Mouse (Mus musculus) neural tube, embryonic 11.5 days (tissue): Measurements from ENCODE around the gene Gjd3. TPM values are rescaled to one million over a fixed set of nuclear protein-coding genes. Genes with fewer than 3 reads are reported as not detected.
A peak's percentile ranks its signal among the peaks of the same experiment; 100 is the strongest.

Source experiments
- ATAC-seq: fragments of 200-750 bp; cut with Nextera tagmentation; 2 replicates; pipeline ENCODE4 v1.8.0; 2017; ENCODE audit warnings: moderate number of reproducible peaks, mild to moderate bottlenecking, moderate TSS enrichment, moderate library complexity; ENCODE audit not compliant: insufficient read depth, low FRiP score, low TSS enrichment
- DNase-seq: peaks from one replicate; pipeline ENCODE4 v3.0.0-alpha.2; 2015; ENCODE audit warnings: low spot score
- H3K27ac ChIP-seq: fragments of 300-500 bp; sonication (generic); 2 replicates; pipeline ENCODE4 v1.5.1; 2014; ENCODE audit warnings: low read depth, mild to moderate bottlenecking, low read length
- H3K27me3 ChIP-seq: fragments of 300-500 bp; sonication (generic); 2 replicates; pipeline ENCODE4 v1.6.1; 2014; ENCODE audit warnings: mild to moderate bottlenecking, low read length, mixed read lengths; ENCODE audit not compliant: control insufficient read depth, insufficient read depth
- H3K36me3 ChIP-seq: fragments of 300-500 bp; sonication (generic); 2 replicates; pipeline ENCODE4 v1.6.1; 2014; ENCODE audit warnings: mild to moderate bottlenecking, low read length, moderate library complexity, mixed read lengths; ENCODE audit not compliant: control insufficient read depth, insufficient read depth
- H3K4me1 ChIP-seq: fragments of 300-500 bp; sonication (generic); 2 replicates; pipeline ENCODE4 v1.6.1; 2014; ENCODE audit warnings: low read length, mixed read lengths; ENCODE audit not compliant: control insufficient read depth, insufficient read depth
- H3K4me2 ChIP-seq: fragments of 300-500 bp; sonication (generic); 2 replicates; pipeline ENCODE4 v1.6.1; 2014; ENCODE audit warnings: low read depth, mild to moderate bottlenecking, moderate library complexity
- H3K4me3 ChIP-seq: fragments of 300-500 bp; sonication (generic); 2 replicates; pipeline ENCODE4 v1.5.1; 2014; ENCODE audit warnings: low read depth, low read length
- H3K9ac ChIP-seq: fragments of 300-500 bp; sonication (generic); 2 replicates; pipeline ENCODE4 v1.6.1; 2014; ENCODE audit warnings: mild to moderate bottlenecking, low read length
- H3K9me3 ChIP-seq: fragments of 300-500 bp; sonication (generic); 2 replicates; pipeline ENCODE4 v1.6.1; 2016; ENCODE audit warnings: low read length; ENCODE audit not compliant: control insufficient read depth
- WGBS: fragments of 180-500 bp; shearing (Covaris S2); extraction: QIAGEN DNeasy Blood & Tissue Kit; methylation state at CpG from one replicate; pipeline ENCODE4 v1.1.7; 2014; 5-methylcytosine and 5-hydroxymethylcytosine counted together
- polyA plus RNA-seq: library from polyadenylated mRNA; unstranded; fragments of >200 nt; fragmentation: Nextera tagmentation; extraction: Ambion mirVana; gene quantifications from 2 replicates; pipeline ENCODE4 v1.2.1, GENCODE M21; 2014

Gjd3 gene
- polyA plus RNA-seq, result 0.57 TPM in 1 of 2 replicates, not detected in the other

DNA sequence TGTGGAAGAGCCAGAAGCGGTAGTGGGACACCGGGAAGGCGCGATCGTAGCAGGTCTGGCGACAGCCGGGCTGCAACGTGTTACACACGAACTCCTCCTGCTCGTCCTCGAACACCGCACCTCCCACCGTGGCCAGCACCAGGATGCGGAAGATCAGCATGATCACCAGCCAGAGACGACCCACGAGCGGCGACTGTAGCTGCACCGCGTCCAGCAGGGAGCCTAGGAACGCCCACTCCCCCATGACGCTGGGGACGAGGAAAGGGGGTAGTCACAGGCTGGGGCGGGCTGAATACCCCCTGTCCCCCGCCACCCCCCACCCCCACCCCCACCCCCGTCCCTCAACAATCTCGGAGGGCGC lies at the start of gene Gjd3:
Gene Gjd3, minus strand, starts transcription at position 244 of the 361 bp plus-strand sequence.
- no peaks in the 10 kb centered on the region for H3K9me3 ChIP-seq
- H3K27ac ChIP-seq, result peak within 1 kb of the TSS; percentile 75
- H3K4me2 ChIP-seq, result peak within 1 kb of the TSS; percentile 93
- peaks cover 6% of the 10 kb centered on the region for H3K4me1 ChIP-seq
- H3K4me3 ChIP-seq, result peak within 1 kb of the TSS; percentile 56
- ATAC-seq, result peak; percentile 25; the same call in 1 of the 2 replicates
- H3K36me3 ChIP-seq, result no peaks in the 10 kb centered on the region
- DNase-seq, result no peak
- peaks cover 3% of the 10 kb centered on the region; the same call in 1 of the 2 replicates for H3K27me3 ChIP-seq
- 3% methylated on average over 23 of the region's 28 CpGs for WGBS
- H3K9ac ChIP-seq, result peak within 1 kb of the TSS; percentile 69

GRCm38 (mm10) chr11:99026899-99027440 lies 44.2 kb upstream of the Gjd3 start:
- no peak for DNase-seq
- H3K4me3 ChIP-seq, result no peak overlapping the region
- no peak for ATAC-seq
- H3K9ac ChIP-seq, result no peak overlapping the region
- no peaks in the 10 kb centered on the region for H3K9me3 ChIP-seq
- H3K27ac ChIP-seq, result no peak overlapping the region
- WGBS, result 88% methylated on average over 12 of the region's 12 CpGs
- no peaks in the 10 kb centered on the region for H3K27me3 ChIP-seq
- H3K36me3 ChIP-seq, result no peaks in the 10 kb centered on the region
- H3K4me1 ChIP-seq, result peaks cover 6% of the 10 kb centered on the region; the same call in 1 of the 2 replicates
- H3K4me2 ChIP-seq, result no peak overlapping the region

DNA sequence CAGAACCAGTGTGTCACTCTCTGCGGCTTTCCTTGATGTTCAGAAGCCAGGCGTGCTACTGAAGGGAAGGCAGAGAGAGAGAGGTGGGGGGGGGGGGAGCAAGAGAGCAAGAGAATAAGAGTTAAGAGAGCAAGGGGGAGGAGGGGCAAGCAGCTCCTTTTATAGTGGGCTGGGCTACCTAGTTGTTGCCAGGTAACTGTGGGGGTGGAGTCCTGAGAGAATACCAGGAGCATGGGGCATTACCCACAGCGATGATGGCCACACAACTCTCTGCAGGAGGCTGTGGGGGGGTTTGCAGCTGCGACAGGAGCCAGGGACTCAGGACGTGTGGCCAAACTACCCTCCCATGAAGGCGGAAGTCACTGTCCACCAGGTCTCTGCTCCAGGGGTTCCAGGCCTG lies 43.1 kb upstream of the Gjd3 start:
- Histone ChIP-seq H3K4me2 (no peak overlapping the region), H3K27ac (no peak overlapping the region), H3K36me3 (peaks cover 3% of the 10 kb centered on the region), H3K9ac (no peak overlapping the region), H3K4me1 (peaks cover 8% of the 10 kb centered on the region; the same call in 1 of the 2 replicates), H3K27me3 (no peaks in the 10 kb centered on the region), H3K4me3 (no peak overlapping the region), H3K9me3 (no peaks in the 10 kb centered on the region)
- 84% methylated on average over 6 of the region's 6 CpGs for WGBS
- ATAC-seq (no peak), DNase-seq (no peak)

DNA sequence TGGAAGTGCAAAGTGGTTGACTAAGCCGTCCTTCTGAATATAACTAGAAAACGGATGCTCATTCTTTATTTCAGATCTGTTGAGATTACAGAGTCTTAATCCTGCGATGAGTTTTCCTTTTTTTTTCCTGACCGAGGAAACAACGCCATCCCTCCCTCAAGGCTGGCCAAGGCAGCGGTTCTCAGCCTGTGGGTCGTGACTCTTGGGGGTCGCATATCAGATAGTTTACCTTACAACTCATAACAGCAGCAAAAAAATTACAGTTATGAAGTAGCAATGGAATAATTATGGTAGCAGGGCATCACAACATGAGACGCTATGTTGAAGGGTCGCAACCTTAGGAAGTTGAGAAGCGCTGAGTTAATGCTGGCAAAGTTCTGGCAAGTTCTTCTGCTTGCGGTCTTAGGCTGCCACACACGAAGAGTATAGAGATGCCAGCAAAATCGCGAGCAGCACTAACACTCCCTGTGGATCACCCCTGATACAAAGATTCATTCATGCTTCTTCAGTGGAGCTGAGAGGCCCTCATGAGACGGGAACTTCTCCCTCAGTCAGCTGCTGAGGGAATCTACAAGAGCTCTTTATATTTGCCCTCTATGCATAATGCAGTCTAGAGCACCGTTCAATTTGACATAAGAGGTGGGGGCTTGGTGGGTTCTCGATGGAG lies 41.8 kb upstream of the Gjd3 start:
- H3K27me3 ChIP-seq, result no peaks in the 10 kb centered on the region
- peaks cover 7% of the 10 kb centered on the region for H3K36me3 ChIP-seq
- DNase-seq (no peak), ATAC-seq (peak; percentile 35)
- no peaks in the 10 kb centered on the region for H3K9me3 ChIP-seq
- H3K4me3 ChIP-seq, result peak overlapping the region; percentile 18; the same call in 1 of the 2 replicates
- peaks cover 8% of the 10 kb centered on the region; the same call in 1 of the 2 replicates for H3K4me1 ChIP-seq
- H3K9ac ChIP-seq, result no peak overlapping the region
- 57% methylated on average over 18 of the region's 18 CpGs for WGBS
- H3K27ac ChIP-seq, result no peak overlapping the region
- peak overlapping the region; percentile 37 for H3K4me2 ChIP-seq

GRCm38 (mm10) chr11:99023500-99024467 lies 41.0 kb upstream of the Gjd3 start, which contains the start of gene Top2a:
Gene Top2a (minus strand): TSS chr11:99024189.
- Histone ChIP-seq H3K36me3 (peaks cover 9% of the 10 kb centered on the region), H3K27me3 (no peaks in the 10 kb centered on the region), H3K4me1 (peaks cover 8% of the 10 kb centered on the region; the same call in 1 of the 2 replicates), H3K27ac (no peak within 1 kb of the TSS), H3K9ac (peak within 1 kb of the TSS; percentile 83), H3K9me3 (no peaks in the 10 kb centered on the region), H3K4me3 (peak within 1 kb of the TSS; percentile 82), H3K4me2 (peak within 1 kb of the TSS; percentile 45)
- ATAC-seq, result peak; percentile 93
- DNase-seq, result peak; percentile 95
- WGBS, result under 1% methylated on average over 54 of the region's 54 CpGs

DNA sequence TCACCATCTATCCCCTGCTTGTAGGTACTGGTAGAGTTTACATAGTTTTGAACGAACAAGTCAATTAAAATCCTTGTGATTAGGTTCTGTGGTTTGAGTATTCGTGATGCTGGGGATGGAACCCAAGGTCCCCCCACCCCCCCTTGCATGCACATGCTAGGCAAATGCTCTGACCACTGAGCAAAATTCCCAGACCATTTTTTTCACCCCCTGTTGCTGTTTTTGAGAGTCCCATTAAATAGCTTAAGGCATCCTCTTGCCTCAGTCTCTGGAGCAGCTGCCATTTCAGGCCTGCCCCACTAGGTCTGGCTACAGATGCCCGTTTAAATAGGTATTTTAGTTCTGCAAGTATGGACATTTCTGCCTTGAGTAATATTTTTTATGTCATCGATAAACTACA lies 40.3 kb upstream of the Gjd3 start:
- no peaks in the 10 kb centered on the region for H3K9me3 ChIP-seq
- peak overlapping the region; percentile 83 for H3K9ac ChIP-seq
- no peaks in the 10 kb centered on the region for H3K27me3 ChIP-seq
- ATAC-seq (no peak), DNase-seq (no peak)
- peaks cover 8% of the 10 kb centered on the region; the same call in 1 of the 2 replicates for H3K4me1 ChIP-seq
- H3K4me3 ChIP-seq, result peak overlapping the region; percentile 82
- peaks cover 9% of the 10 kb centered on the region for H3K36me3 ChIP-seq
- H3K27ac ChIP-seq, result no peak overlapping the region
- H3K4me2 ChIP-seq, result peak overlapping the region; percentile 45
- 10% methylated on average over 4 of the region's 4 CpGs for WGBS

DNA sequence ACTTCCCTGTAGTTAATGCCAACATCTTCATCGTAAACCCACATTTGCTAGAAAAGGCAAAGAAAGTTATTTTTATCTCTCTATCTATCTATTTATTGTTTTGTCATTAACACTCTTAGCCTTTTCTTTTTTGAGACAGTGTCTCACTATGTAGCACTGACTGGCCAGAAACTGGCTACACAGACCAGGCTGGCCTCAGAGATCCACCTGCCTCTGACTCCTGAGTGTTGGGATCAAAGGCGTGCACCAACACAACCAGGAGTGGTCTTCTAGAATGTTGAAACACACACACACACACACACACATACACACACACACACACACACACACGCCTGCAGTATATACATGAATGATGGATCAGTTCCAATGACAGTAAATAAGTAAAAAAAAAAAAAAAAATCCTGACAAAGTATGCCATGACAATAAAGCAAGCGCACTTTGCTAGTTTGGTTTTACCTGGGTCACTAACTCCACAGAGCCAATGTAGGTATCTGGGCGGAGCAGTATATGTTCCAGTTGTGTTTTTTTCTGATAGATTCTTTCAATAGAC lies 39.6 kb upstream of the Gjd3 start:
- WGBS, result 85% methylated on average over 5 of the region's 5 CpGs
- Histone ChIP-seq H3K9me3 (no peaks in the 10 kb centered on the region), H3K4me3 (peak overlapping the region; percentile 82), H3K27me3 (no peaks in the 10 kb centered on the region), H3K27ac (no peak overlapping the region), H3K9ac (peak overlapping the region; percentile 3; the same call in 1 of the 2 replicates), H3K4me1 (peaks cover 8% of the 10 kb centered on the region; the same call in 1 of the 2 replicates), H3K36me3 (peaks cover 12% of the 10 kb centered on the region), H3K4me2 (peak overlapping the region; percentile 45)
- DNase-seq (no peak), ATAC-seq (no peak)

DNA sequence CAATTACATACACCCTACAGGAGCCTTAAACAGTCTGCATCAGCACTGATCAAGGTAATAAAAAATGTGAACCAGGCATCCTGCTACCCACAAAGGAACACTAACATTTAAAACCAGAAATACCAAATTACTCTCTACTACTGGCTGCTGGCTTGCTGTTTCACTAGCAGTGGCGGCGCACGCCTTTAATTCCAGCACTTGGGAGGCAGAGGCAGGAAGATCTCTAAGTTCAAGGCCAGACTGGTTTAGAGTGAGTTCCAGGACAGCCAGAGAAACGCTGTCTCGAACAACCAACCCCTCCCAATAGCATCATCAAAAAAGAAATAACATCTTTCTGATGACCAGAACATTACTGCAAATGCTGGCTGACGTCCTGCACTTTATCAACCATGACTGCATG lies 37.0 kb upstream of the Gjd3 start:
- Histone ChIP-seq H3K27ac (no peak overlapping the region), H3K9ac (no peak overlapping the region), H3K36me3 (peaks cover 20% of the 10 kb centered on the region), H3K4me3 (no peak overlapping the region), H3K4me2 (no peak overlapping the region), H3K9me3 (no peaks in the 10 kb centered on the region), H3K27me3 (no peaks in the 10 kb centered on the region), H3K4me1 (peaks cover 8% of the 10 kb centered on the region; the same call in 1 of the 2 replicates)
- no peak for DNase-seq
- 95% methylated on average over 6 of the region's 6 CpGs for WGBS
- ATAC-seq, result no peak
